Mouse (Mus musculus) frontal cortex, postnatal 25 days (tissue): ENCODE data around the gene Ccdc36.

Experiments
- DNase-seq, 2 experiments: peaks; one replicate each; pipeline ENCODE4 v3.0.0; 2022; ENCODE audit warnings: low spot score in 2 of 2

Gene Ccdc36

DNA sequence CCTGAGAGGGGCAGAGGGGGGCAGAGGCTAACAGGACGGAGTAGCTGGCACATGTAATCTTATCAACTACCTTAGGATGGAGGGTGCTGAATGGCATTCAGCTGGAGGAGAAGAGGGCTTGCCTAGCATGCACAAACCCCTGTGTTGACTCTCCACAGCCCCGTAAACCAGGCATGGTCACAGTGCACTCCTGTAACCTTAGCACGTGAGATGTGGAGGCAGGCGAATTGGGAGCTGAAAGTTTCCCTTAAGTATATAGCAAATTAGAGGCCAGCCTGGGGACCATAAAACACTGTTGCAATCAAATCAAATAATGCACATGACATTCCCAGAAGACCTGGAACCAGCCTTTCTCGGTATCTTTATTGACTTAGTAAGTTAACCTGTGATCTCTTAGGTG is 49.5 kb downstream of the Ccdc36 start:
- DNase-seq = no peak

DNA sequence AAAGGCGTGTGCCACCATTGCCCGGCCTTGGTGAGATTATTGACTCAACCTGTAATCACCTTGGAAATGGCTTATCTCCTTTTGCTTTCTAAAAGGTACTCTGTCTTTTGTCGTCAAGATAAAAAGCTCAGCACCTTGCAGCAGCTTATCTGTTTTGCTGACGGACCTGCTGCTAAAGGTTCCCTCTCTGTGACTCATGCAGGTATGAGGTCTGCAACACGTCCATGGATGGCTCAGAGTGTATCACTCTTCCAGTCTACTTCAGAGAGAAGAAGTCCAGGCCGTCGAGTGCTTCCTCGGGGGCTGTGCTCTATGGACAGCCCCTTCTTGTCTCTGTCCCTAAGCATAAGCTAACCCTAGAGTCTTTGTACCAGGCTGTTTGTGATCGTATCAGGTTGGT is 50.0 kb downstream of the Ccdc36 start:
- no peak for DNase-seq
